Mouse (Mus musculus) A20 (cell line): Measurements from ENCODE around the gene Slc22a2.
"Not testable (repeated sequence)": the region's sequence is repeated elsewhere in the genome, so short reads cannot be mapped to it uniquely, and the experiment has no call there.

Experiments used
- DNase-seq: peaks from one replicate; pipeline ENCODE4 v3.0.0-alpha.2; 2011; ENCODE audit warnings: low read depth, low spot score

Gene Slc22a2

DNA sequence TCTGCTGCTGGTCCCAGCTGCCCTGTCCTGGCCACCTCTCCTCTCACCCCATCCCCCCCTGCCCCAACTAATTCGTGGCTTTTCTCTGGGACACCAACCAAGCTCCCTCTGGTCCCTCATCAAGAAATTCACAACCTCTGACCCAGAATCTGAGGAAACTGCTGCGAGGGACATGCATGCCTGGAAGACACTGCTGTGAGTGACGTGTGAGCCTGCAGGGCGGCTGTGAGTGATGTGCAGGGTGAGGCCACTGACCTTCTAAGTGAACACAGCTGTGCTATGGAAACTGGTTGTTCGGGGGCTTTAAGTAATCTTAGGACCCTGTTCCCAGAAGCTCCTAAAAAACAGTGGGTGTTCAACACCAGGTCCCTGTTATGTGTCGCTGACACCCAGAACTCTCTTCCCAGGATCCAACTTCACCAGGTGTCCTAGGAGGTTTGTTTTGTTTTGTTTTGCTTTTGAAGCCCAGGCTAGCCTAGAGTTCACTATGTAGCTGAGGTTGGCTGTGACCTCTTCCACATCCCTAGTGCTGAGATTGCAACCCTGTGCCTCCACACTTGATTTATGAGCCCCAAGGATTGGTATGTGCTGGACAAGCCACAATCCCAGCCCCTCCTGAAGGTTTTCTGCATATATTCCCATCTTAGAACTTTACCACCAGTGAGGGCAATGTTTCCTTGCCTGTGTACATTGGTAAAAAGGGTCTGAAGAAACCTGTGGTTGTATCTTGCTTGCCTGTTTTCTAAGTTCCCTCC, 47.2 kb downstream of the Slc22a2 start:
- no peak for DNase-seq

DNA sequence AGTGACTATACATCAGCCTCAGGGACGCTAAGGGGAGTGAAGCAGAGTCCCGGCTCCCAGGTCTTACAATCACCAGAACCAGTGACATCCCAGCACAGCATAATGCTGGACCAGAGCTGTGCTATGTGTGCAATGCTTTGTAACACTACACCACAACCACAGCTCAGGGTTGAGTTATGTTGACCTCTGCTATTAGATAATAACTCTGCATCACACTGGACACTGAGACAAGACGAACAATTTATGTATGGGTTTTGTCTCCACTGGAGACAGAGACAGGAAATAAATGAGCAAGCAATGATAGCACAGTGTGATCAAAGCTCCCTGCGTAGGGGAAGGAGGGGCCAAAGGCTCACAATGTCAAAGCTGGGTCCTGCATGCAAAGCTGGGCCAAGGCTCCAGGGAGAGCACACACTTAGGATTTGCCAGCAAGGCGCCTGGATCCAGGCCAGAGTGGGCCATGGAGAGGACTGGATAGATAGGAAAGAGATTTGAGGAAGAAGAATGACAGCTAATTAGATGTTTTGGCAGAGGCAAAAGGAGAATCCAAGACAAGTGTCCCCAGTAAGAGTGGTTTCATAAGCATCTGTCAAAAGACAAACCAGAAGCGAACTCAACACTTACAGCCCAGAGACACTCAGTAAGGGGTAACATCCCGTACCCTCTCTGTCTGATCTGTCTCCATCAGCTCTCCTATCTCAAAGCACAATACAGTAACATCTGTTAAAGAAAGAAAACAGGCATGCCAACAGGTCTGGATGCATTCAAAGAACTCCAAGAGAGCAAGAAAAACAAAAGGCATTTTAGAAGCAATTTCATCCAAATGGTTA, 48.1 kb downstream of the Slc22a2 start:
- DNase-seq, result no peak

- no peak for DNase-seq
Measured at GRCm38 (mm10) chr17:12634814-12635213, 50.9 kb downstream of the Slc22a2 start.

- no peak for DNase-seq
Measured at GRCm38 (mm10) chr17:12639585-12639984, 55.7 kb downstream of the Slc22a2 start.

DNA sequence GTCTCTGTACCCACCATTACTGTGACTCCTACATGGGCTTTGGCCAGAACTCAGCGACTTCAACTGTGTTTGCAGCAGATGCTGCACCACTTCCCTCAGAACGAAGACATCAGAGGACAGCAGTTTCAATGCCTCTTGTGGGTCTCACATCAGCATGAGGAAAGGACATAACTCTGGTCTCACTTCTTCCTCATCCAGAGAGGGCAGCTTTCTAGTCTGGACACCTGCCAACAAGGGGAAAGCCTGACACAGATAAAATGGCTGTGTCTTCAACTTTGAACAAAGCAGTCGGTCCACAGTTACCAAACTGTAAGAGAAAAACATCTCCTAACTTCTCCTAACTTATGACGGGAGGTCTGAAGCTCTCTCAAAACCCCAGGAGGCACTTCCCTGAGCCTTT, 57.2 kb downstream of the Slc22a2 start:
- DNase-seq, result no peak

GRCm38 (mm10) chr17:12645461-12645860, 61.5 kb downstream of the Slc22a2 start:
- no peak for DNase-seq

DNA sequence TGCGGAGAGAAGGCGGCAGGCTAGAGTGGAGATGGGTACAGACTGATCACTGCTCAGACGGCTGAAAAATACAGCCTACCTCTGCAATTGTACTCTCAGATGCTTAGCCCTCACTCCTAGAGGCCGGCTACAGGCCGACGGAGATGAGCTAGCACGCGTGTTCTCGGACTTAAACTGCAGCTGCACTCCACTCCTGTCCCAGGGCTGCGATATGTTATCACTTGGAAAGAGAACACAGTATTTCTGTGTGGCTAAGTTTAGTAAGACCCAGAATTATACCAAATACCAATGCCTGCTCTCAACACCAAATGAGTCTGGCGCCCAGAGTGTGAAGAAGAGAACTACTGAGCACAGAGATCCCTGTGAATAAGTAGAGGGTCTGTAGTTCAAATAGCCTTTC, 68.7 kb downstream of the Slc22a2 start:
- no peak for DNase-seq

DNA sequence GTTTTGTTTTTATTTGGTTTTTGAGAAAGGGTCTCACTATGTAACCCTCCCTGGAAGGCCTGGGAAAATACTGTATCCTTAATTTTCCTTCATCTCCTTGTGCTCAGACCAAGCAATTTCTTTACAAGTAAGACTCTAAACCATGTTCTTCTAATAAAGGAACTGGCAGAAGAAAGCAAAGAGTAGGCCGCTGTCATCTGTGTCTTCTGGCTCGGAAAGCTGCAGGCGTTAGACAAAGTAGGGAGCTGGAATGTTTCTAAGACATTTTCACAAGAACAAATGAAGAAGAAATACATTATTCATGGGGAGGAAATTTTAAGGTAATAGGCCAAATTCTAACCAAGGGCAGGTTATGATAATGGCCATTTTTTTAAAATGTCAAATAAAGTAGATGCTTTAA, 70.1 kb downstream of the Slc22a2 start:
- no peak for DNase-seq

- no peak for DNase-seq
Measured at GRCm38 (mm10) chr17:12655826-12656225, 71.9 kb downstream of the Slc22a2 start.

DNA sequence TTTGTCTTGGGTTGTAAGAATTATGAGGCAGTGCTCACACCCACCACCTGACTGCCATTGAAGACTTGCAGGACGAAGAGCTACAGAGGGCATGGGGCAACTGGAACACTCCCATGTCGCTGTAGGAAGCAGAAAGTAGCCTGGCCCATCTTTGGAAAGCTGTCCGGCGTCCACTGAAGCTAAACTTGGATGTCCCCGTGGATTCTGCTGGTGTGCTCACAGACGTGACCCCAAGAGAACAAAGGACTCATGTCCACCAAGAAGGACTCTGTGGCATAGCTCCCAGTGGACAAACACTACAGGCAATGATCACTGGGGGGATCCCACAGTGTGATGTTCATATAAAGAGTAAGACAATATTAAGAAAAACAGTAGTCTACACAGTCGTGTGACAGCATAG, 74.9 kb downstream of the Slc22a2 start:
- no peak for DNase-seq

DNA sequence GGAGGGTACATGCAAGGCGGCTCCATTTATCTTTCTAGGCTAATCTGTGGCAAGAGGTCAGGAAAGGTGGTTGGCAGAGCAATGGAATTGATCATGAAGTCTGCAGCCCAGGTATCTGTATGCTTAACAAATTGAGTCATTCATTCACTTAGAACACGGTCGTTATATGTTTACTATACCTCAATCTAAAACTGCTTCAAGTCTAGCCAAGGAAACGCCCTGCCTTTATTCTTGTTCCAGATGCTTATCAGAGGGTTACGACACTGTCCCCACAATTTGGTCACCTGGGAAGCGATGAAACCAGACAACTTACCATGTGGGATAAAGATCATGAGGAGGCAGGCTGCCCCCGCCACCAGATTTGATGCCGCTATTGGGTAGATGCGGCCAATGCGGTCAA, 75.3 kb downstream of the Slc22a2 start:
- no peak for DNase-seq

GRCm38 (mm10) chr17:12660572-12661260, 76.8 kb downstream of the Slc22a2 start:
- peak; percentile 44 for DNase-seq

DNA sequence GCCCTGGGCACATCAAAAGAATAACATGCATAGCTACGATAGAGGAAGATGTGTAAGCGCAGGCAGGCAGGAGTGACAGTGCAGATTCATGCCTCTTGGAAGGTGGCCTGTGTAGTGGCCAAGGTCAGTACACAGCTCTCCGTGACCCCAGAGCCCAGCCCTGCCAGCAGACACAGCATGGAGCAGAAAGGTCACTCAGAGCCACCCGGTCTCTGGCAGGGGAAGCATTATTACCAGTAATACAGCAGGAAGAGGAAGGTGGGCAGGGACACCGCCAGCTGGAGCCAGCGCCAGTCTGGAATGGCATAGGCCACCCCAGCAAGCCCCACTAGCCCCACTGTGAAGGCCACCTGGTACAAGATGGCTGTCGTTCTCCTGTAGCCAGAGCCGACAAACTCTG, 80.2 kb downstream of the Slc22a2 start:
- no peak for DNase-seq

- no peak for DNase-seq
Measured at GRCm38 (mm10) chr17:12668478-12669362, 84.8 kb downstream of the Slc22a2 start.

GRCm38 (mm10) chr17:12669363-12669679, 85.4 kb downstream of the Slc22a2 start:
- DNase-seq, result no peak

GRCm38 (mm10) chr17:12671029-12671605, 87.2 kb downstream of the Slc22a2 start:
- DNase-seq, result no peak

- no peak for DNase-seq
Measured at GRCm38 (mm10) chr17:12672285-12672790, 88.4 kb downstream of the Slc22a2 start.

GRCm38 (mm10) chr17:12673871-12674270, 89.9 kb downstream of the Slc22a2 start:
- no peak for DNase-seq

DNA sequence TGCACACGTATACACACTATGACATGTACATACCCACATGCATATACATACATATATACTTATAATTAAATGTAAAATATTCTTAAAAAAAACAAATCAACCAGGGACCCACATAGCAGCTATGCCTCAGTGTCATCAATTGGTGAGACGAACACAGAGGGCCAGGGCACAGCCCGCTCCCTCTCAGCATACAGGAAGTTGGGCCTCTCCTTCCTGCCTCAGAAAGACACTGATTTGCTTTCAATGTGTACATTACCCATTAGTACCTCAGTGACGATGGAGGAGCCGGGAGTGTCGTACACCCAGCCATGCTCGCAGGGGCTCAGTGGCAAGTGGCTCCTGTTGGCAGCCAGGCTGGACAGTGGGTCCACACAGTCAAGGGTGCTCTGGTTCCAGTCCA, 91.0 kb downstream of the Slc22a2 start:
- DNase-seq, result not testable (repeated sequence)

- DNase-seq, result no peak
Measured at GRCm38 (mm10) chr17:12675646-12676045, 91.7 kb downstream of the Slc22a2 start, which contains the start of gene Slc22a1. TSS of gene Slc22a1 (minus strand) at chr17:12675829.

DNA sequence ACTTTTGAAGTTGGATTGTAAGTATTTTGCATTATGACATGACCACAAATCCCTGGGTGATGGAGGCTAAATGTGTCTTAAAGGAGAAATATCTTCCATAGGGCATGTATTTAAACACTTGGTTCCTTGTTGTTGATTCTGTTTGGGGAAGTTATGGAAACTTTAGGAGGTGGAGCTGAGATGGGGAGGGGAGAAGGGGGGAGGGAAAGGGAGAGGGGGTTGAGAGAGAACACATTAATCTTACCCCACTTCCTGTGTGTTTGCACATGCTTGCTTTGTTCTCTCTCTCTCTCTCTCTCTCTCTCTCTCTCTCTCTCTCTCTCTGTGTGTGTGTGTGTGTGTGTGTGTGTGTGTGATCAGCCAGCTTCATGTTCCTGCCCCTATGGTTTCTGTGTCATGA, 93.2 kb downstream of the Slc22a2 start:
- DNase-seq, result no peak
